Mouse (Mus musculus): Measurements from ENCODE around the gene Txndc15. TPM values are rescaled to one million over a fixed set of nuclear protein-coding genes. Genes with fewer than 3 reads are reported as not detected.
A peak's percentile ranks its signal among the peaks of the same experiment; 100 is the strongest.

The Txndc15 gene
- polyA plus RNA-seq, 1 experiment from 2014 or later = 76.6 TPM

- Histone ChIP-seq H3K27ac (ENCODE audit: low read depth) (no peak overlapping the region), H3K4me3 (ENCODE audit: low read depth, low read length) (no peak overlapping the region), H3K36me3 (ENCODE audit: insufficient read depth) (no peaks in the 10 kb centered on the region), H3K4me1 (ENCODE audit: insufficient read depth) (no peaks in the 10 kb centered on the region), H3K9me3 (ENCODE audit: low read depth, low read length) (no peaks in the 10 kb centered on the region), H3K4me2 (no peak overlapping the region), H3K9ac (no peak overlapping the region), H3K27me3 (ENCODE audit: insufficient read depth, low read length) (no peaks in the 10 kb centered on the region)
- peak; percentile 35 for TF ChIP-seq CTCF (IDR thresholded peaks at IDR 0.05; ENCODE audit: low read depth)
- ATAC-seq (ENCODE audit: insufficient read depth) (no peak), DNase-seq (peak; percentile 30)
- WGBS = 78% methylated on average over 6 of the region's 6 CpGs
These were observed 43.2 kb downstream of the Txndc15 start for GRCm38 (mm10) chr13:55757645-55758044.

GRCm38 (mm10) chr13:55760576-55760975, 46.1 kb downstream of the Txndc15 start:
- Histone ChIP-seq H3K9me3 (ENCODE audit: low read depth, low read length) (no peaks in the 10 kb centered on the region), H3K4me1 (ENCODE audit: insufficient read depth) (no peaks in the 10 kb centered on the region), H3K36me3 (ENCODE audit: insufficient read depth) (no peaks in the 10 kb centered on the region), H3K27me3 (ENCODE audit: insufficient read depth, low read length) (no peaks in the 10 kb centered on the region), H3K9ac (no peak overlapping the region), H3K27ac (ENCODE audit: low read depth) (no peak overlapping the region), H3K4me3 (ENCODE audit: low read depth, low read length) (no peak overlapping the region), H3K4me2 (no peak overlapping the region)
- TF ChIP-seq CTCF (IDR thresholded peaks at IDR 0.05; ENCODE audit: low read depth) = no peak
- DNase-seq (no peak), ATAC-seq (ENCODE audit: insufficient read depth) (no peak)
- 69% methylated on average over 10 of the region's 10 CpGs for WGBS

GRCm38 (mm10) chr13:55761486-55761885, 47.0 kb downstream of the Txndc15 start:
- TF ChIP-seq CTCF (IDR thresholded peaks at IDR 0.05; ENCODE audit: low read depth) = no peak
- ATAC-seq (ENCODE audit: insufficient read depth) (no peak), DNase-seq (no peak)
- no peaks in the 10 kb centered on the region for H3K36me3 ChIP-seq (ENCODE audit: insufficient read depth)
- no peak overlapping the region for H3K27ac ChIP-seq (ENCODE audit: low read depth)
- H3K4me3 ChIP-seq (ENCODE audit: low read depth, low read length) = no peak overlapping the region
- no peaks in the 10 kb centered on the region for H3K27me3 ChIP-seq (ENCODE audit: insufficient read depth, low read length)
- no peaks in the 10 kb centered on the region for H3K4me1 ChIP-seq (ENCODE audit: insufficient read depth)
- no peak overlapping the region for H3K9ac ChIP-seq
- 52% methylated on average over 10 of the region's 10 CpGs for WGBS
- no peaks in the 10 kb centered on the region for H3K9me3 ChIP-seq (ENCODE audit: low read depth, low read length)
- H3K4me2 ChIP-seq = no peak overlapping the region

- Histone ChIP-seq H3K36me3 (ENCODE audit: insufficient read depth) (no peaks in the 10 kb centered on the region), H3K4me3 (ENCODE audit: low read depth, low read length) (no peak overlapping the region), H3K4me1 (ENCODE audit: insufficient read depth) (no peaks in the 10 kb centered on the region), H3K4me2 (no peak overlapping the region), H3K27me3 (ENCODE audit: insufficient read depth, low read length) (no peaks in the 10 kb centered on the region), H3K9me3 (ENCODE audit: low read depth, low read length) (no peaks in the 10 kb centered on the region), H3K27ac (ENCODE audit: low read depth) (no peak overlapping the region), H3K9ac (no peak overlapping the region)
- no peak for TF ChIP-seq CTCF (IDR thresholded peaks at IDR 0.05; ENCODE audit: low read depth)
- 78% methylated on average over 7 of the region's 7 CpGs for WGBS
- ATAC-seq (ENCODE audit: insufficient read depth) (no peak), DNase-seq (no peak)
These were observed 59.9 kb downstream of the Txndc15 start for GRCm38 (mm10) chr13:55774352-55774751.

GRCm38 (mm10) chr13:55775056-55775455, 60.6 kb downstream of the Txndc15 start:
- no peaks in the 10 kb centered on the region for H3K36me3 ChIP-seq (ENCODE audit: insufficient read depth)
- DNase-seq (peak; percentile 15), ATAC-seq (ENCODE audit: insufficient read depth) (no peak)
- no peak for TF ChIP-seq CTCF (IDR thresholded peaks at IDR 0.05; ENCODE audit: low read depth)
- H3K4me3 ChIP-seq (ENCODE audit: low read depth, low read length) = no peak overlapping the region
- WGBS = 21% methylated on average over 11 of the region's 11 CpGs
- no peak overlapping the region for H3K27ac ChIP-seq (ENCODE audit: low read depth)
- no peaks in the 10 kb centered on the region for H3K27me3 ChIP-seq (ENCODE audit: insufficient read depth, low read length)
- H3K9ac ChIP-seq = no peak overlapping the region
- H3K9me3 ChIP-seq (ENCODE audit: low read depth, low read length) = no peaks in the 10 kb centered on the region
- H3K4me1 ChIP-seq (ENCODE audit: insufficient read depth) = no peaks in the 10 kb centered on the region
- no peak overlapping the region for H3K4me2 ChIP-seq

Other genes with a start within 250 kb of the Txndc15 start
- gene Dbn1, start 226.5 kb upstream of the Txndc15 start, polyA plus RNA-seq (2014; fragmentation: Nextera tagmentation; extraction: Ambion mirVana) = 135 and 153 TPM in 2 replicates
- 185 and 199 TPM in 2 replicates for gene Pdlim7, start 201.0 kb upstream of the Txndc15 start, polyA plus RNA-seq (2014; fragmentation: Nextera tagmentation; extraction: Ambion mirVana)
- gene Dok3, start 185.4 kb upstream of the Txndc15 start, polyA plus RNA-seq (2014; fragmentation: Nextera tagmentation; extraction: Ambion mirVana) = 2.0 and 2.6 TPM in 2 replicates
- gene Ddx41, start 178.0 kb upstream of the Txndc15 start, polyA plus RNA-seq (2014; fragmentation: Nextera tagmentation; extraction: Ambion mirVana) = 74.8 and 75.5 TPM in 2 replicates
- 33.4 and 38.4 TPM in 2 replicates for gene Fam193b, start 143.5 kb upstream of the Txndc15 start, polyA plus RNA-seq (2014; fragmentation: Nextera tagmentation; extraction: Ambion mirVana)
- gene Tmed9, start 140.9 kb upstream of the Txndc15 start, polyA plus RNA-seq (2014; fragmentation: Nextera tagmentation; extraction: Ambion mirVana) = 69.7 and 76.5 TPM in 2 replicates
- 16.3 and 22.1 TPM in 2 replicates for gene B4galt7, start 114.8 kb upstream of the Txndc15 start, polyA plus RNA-seq (2014; fragmentation: Nextera tagmentation; extraction: Ambion mirVana)
- gene Caml, start 91.6 kb upstream of the Txndc15 start, polyA plus RNA-seq (2014; fragmentation: Nextera tagmentation; extraction: Ambion mirVana) = 54.9 and 55.8 TPM in 2 replicates
- gene Ddx46, start 79.6 kb upstream of the Txndc15 start, polyA plus RNA-seq (2014; fragmentation: Nextera tagmentation; extraction: Ambion mirVana) = 38.5 and 43.7 TPM in 2 replicates
- gene B230219D22Rik, start 21.5 kb upstream of the Txndc15 start, polyA plus RNA-seq (2014; fragmentation: Nextera tagmentation; extraction: Ambion mirVana) = 79.7 and 84.8 TPM in 2 replicates
- 55.5 and 59.7 TPM in 2 replicates for gene Pcbd2, start 12.7 kb downstream of the Txndc15 start, polyA plus RNA-seq (2014; fragmentation: Nextera tagmentation; extraction: Ambion mirVana)
- gene Catsper3, start 69.9 kb downstream of the Txndc15 start, polyA plus RNA-seq (2014; fragmentation: Nextera tagmentation; extraction: Ambion mirVana) = 0.18 TPM in 1 of 2 replicates, not detected in the other
- 0.28 TPM in 1 of 2 replicates, not detected in the other for gene Pitx1, start 121.5 kb downstream of the Txndc15 start, polyA plus RNA-seq (2014; fragmentation: Nextera tagmentation; extraction: Ambion mirVana)

Data from lung, embryonic 14.5 days (tissue).